Mouse (Mus musculus): ENCODE data around the gene 1700003E16Rik. TPM values are rescaled to one million over a fixed set of nuclear protein-coding genes. Genes with fewer than 3 reads are reported as not detected.

Gene 1700003E16Rik
- polyA plus RNA-seq (2012), result not detected in 2 replicates

DNA sequence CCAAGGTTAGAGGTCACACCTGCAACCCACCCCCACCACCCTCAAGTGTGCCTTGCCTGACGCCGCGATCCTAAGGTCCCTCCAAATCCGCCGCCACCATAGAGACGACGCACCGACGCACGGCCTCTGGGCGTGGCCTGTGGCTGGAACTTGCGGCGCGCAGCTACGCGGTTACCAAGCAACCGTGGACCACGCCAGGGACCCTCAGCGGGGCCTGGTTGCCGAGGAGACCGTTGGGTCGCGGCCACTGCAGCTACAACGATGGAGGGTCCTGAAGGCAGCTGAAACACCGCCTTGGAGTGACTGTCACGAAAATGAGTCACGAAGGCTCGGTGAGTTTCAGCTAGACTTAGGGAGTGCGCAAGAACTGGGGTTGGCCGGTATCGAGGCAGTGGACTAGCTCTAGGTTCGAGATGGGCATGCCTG is at the start of gene 1700003E16Rik, which contains the start of gene Wdr54:
1700003E16Rik (plus strand) TSS at position 146 of the 426 bp plus-strand sequence.
Wdr54 (minus strand) TSS at position 139 of the 426 bp plus-strand sequence.
- no peak for TF ChIP-seq GATA1 (IDR thresholded peaks at IDR 0.05; ENCODE audit: low read length)

DNA sequence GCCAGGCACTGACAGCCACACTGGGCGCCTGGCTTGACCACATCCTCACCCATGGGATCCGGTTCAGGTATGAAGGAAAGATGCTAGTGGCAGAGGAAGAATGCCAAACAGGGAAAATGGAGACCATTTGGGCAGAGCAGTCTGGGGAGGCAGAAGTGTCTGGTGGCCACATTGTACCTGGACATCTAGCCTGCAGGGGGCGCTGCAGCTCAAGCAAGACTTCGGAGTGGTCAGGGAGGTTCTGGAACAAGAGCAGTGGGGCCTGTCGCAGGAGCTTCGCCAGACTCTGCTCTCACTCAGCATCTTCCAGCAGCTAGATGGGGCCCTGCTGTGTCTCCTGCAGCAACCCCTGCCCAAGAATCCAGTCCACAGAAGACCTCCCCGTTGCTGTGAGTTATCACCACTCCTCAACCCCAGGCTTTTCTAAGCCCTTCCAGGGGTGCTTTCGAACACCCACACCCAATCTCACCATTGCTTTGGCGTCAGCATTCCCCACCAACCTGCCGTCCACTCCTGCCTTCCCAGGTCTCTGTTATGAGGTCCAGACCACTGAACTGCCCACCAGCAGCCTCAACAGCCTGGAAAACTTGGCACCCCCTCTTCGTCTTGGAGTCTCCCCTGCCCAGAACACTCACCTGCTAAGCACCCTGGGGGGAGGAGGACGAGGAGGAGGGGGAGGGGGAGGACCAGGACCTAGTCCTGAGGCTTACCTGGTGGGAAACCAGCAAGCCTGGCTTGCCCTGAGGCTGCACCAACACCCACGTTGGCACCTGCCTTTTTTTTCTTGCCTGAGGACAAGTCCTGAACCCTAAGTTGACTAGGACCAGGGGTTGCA is 48.4 kb upstream of the 1700003E16Rik start:
- TF ChIP-seq GATA1 (IDR thresholded peaks at IDR 0.05; ENCODE audit: low read length), result no peak

GRCm38 (mm10) chr6:83108762-83109668 is 47.2 kb upstream of the 1700003E16Rik start, which contains the start of gene Mrpl53:
Mrpl53 (plus strand) TSS chr6:83109040.
- no peak for TF ChIP-seq GATA1 (IDR thresholded peaks at IDR 0.05; ENCODE audit: low read length)

- TF ChIP-seq GATA1 (IDR thresholded peaks at IDR 0.05; ENCODE audit: low read length), result no peak
These were observed 44.6 kb upstream of the 1700003E16Rik start for GRCm38 (mm10) chr6:83111510-83112136.

GRCm38 (mm10) chr6:83115011-83115671 is 41.1 kb upstream of the 1700003E16Rik start, which contains the start of gene Mogs:
Mogs (plus strand) TSS chr6:83115496.
- no peak for TF ChIP-seq GATA1 (IDR thresholded peaks at IDR 0.05; ENCODE audit: low read length)

DNA sequence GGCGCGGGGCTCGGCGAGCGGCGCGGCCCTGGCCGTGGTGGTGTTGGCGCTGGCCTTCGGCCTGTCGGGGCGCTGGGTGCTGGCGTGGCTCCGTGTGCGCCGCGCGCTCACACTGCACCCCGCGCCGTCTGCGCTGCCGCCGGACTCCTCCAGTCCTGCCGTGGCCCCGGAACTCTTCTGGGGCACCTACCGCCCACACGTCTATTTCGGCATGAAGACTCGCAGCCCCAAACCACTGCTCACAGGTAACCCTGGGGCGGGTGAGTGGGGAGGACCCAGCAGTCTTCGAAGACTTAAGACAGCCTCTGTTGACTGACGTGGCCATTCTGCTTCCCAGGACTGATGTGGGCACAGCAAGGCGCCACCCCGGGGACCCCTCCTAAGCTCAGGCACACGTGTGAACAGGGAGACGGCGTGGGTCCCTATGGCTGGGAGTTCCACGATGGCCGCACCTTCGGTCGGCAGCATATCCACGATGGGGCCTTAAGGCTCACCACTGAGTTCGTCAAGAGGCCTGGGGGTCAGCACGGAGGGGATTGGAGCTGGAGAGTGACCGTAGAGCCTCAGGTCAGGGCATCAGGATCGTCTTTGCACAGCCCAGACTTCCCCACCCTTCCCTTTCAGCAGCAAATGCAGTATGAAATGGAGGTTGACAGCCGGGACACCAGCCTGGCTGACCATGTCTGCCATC is 40.4 kb upstream of the 1700003E16Rik start:
- no peak for TF ChIP-seq GATA1 (IDR thresholded peaks at IDR 0.05; ENCODE audit: low read length)

GRCm38 (mm10) chr6:83116373-83117164 is 39.6 kb upstream of the 1700003E16Rik start:
- TF ChIP-seq GATA1 (IDR thresholded peaks at IDR 0.05; ENCODE audit: low read length), result no peak

GRCm38 (mm10) chr6:83117165-83117438 is 39.1 kb upstream of the 1700003E16Rik start:
- TF ChIP-seq GATA1 (IDR thresholded peaks at IDR 0.05; ENCODE audit: low read length), result no peak

DNA sequence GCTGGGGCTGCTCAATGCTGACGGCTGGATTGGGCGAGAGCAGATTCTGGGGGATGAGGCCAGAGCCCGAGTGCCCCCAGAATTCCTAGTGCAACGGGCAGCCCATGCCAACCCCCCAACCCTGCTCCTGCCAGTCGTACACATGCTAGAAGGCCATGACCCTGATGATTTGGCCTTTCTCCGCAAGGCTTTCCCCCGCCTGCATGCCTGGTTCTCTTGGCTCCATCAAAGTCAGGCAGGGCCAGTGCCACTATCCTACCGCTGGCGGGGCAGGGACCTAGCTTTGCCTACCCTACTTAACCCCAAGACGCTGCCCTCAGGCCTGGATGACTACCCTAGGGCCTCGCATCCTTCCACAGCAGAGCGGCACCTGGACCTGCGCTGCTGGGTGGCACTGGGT is 38.6 kb upstream of the 1700003E16Rik start:
- no peak for TF ChIP-seq GATA1 (IDR thresholded peaks at IDR 0.05; ENCODE audit: low read length)

DNA sequence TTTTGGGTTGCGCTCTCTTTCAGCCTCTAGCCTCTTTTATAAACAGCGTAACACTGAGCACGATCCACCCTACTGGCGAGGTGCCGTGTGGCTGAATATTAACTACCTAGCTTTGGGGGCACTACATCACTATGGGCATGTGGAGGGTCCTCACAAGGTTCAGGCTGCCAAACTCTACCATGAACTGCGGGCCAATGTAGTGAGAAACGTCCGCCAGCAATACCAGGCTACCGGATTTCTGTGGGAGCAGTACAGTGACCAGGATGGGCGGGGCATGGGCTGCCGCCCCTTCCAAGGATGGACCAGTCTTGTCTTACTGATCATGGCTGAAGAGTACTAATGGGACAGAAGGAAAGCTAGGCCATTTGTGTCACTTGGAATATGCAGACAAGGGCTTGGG is 37.8 kb upstream of the 1700003E16Rik start:
- TF ChIP-seq GATA1 (IDR thresholded peaks at IDR 0.05; ENCODE audit: low read length), result no peak

DNA sequence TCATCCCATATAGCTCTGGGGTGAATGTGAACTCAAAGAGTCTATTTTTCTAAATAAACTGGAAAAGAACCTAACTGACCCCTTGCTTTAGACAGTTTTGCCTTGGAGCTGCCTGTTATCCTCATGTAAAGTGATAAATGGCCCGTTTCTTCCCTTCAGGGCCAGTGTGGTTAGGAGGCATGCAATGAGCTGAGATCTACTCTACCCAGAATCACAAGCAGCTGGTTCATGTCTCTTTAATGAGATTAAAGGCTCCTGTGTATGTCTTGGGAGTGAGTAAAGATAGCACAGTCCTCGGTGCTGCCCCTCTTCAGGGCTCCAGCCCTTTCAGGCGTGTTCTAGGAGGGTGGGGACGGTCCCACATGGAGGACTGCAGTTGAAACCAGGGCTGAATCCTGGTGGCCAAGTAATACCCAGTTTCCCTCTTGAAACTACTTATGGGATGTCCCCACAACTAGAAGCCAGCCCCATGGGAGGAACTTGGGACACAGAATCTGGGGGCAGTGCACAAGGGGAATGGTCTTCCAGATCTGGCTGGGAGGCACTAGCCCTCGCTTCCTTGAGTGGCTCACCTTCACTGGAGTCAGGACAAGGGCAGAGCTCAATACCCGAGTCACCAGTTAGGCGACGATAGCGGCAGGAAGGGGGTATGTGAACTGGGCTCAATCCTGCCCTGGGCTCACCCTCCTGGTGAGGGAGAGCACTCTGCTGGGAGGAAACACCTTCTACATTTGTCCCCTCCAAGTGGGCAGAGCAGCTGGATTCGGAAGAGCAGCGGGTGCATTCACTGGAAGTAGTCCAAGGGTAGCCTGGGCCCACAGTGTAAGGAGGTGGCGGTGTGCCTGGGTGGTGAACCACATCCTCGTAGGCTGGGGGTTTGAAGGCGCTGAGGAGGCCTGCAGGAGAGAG is 37.1 kb upstream of the 1700003E16Rik start:
- no peak for TF ChIP-seq GATA1 (IDR thresholded peaks at IDR 0.05; ENCODE audit: low read length)

DNA sequence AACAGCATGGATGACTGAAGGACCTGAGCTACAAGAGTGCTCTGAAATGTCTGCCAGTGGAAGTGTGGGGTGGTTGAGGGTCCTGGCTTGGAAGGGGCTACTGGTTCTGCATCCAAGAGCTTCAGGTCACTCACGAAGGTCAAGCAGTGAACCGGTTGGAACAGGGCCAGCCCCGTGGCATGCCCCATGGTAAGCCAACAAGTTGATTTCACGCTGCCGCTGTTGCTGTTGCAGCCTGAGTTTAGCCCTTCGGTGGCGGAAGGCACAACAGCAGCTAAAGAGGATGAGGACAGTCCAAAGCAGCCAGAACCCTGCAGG is 36.5 kb upstream of the 1700003E16Rik start:
- no peak for TF ChIP-seq GATA1 (IDR thresholded peaks at IDR 0.05; ENCODE audit: low read length)

Data from G1E-ER4 (cell line).